Mouse (Mus musculus): ENCODE data around the gene Cytip. TPM values are rescaled to one million over a fixed set of nuclear protein-coding genes. Genes with fewer than 3 reads are reported as not detected.
A peak's percentile ranks its signal among the peaks of the same experiment; 100 is the strongest.

Gene Cytip
- 6.3 and 8.7 TPM in 2 replicates for polyA plus RNA-seq (2012; rRNA removed)

- Histone ChIP-seq H3K27ac (ENCODE audit: control insufficient read depth, insufficient read depth, low read depth, low read length) (no peak within 1 kb of the TSS), H3K4me1 (ENCODE audit: control insufficient read depth, insufficient read depth, low read length) (no peaks in the 10 kb centered on the region), H3K36me3 (ENCODE audit: control insufficient read depth, insufficient read depth, low read length) (no peaks in the 10 kb centered on the region), H3K4me3 (ENCODE audit: control insufficient read depth, low read depth, low read length) (no peak within 1 kb of the TSS), H3K27me3 (ENCODE audit: control insufficient read depth, insufficient read depth, low read length) (no peaks in the 10 kb centered on the region)
- no peak for TF ChIP-seq POLR2A (IDR thresholded peaks at IDR 0.05; ENCODE audit: control insufficient read depth, low read depth, low read length)
- no peak for TF ChIP-seq CTCF (IDR thresholded peaks at IDR 0.05; ENCODE audit: control insufficient read depth, insufficient read depth, insufficient replicate concordance, low read depth, low read length)
Measured at GRCm38 (mm10) chr2:58195346-58195745, at the start of gene Cytip. TSS of gene Cytip (minus strand) at chr2:58195532.

DNA sequence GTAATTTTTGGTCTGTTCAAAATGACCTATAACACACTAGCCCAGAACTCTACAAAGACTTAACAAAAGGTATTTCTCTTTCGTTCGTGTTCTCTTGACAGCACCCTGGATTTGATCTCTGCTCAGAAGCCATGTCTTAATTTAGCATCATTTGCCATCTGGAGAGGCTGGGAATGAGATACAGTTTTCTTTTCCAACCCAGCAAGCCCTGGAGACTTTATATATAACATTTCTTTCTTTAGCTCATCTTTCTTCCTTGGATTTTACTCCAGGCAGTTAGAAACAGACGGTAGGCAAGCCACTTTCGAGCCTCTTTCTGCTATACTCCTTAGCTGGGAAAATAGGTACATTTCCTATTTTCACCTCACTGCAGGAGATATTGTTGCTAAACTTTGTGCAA lies 45.3 kb upstream of the Cytip start:
- Histone ChIP-seq H3K4me1 (ENCODE audit: control insufficient read depth, insufficient read depth, low read length) (no peaks in the 10 kb centered on the region), H3K27me3 (ENCODE audit: control insufficient read depth, insufficient read depth, low read length) (no peaks in the 10 kb centered on the region), H3K27ac (ENCODE audit: control insufficient read depth, insufficient read depth, low read depth, low read length) (no peak overlapping the region), H3K36me3 (ENCODE audit: control insufficient read depth, insufficient read depth, low read length) (no peaks in the 10 kb centered on the region), H3K4me3 (ENCODE audit: control insufficient read depth, low read depth, low read length) (no peak overlapping the region)
- TF ChIP-seq CTCF (IDR thresholded peaks at IDR 0.05; ENCODE audit: control insufficient read depth, insufficient read depth, insufficient replicate concordance, low read depth, low read length) (no peak), POLR2A (IDR thresholded peaks at IDR 0.05; ENCODE audit: control insufficient read depth, low read depth, low read length) (no peak)

- TF ChIP-seq CTCF (IDR thresholded peaks at IDR 0.05; ENCODE audit: control insufficient read depth, insufficient read depth, insufficient replicate concordance, low read depth, low read length): no peak
- TF ChIP-seq POLR2A (IDR thresholded peaks at IDR 0.05; ENCODE audit: control insufficient read depth, low read depth, low read length): no peak
- Histone ChIP-seq H3K27me3 (ENCODE audit: control insufficient read depth, insufficient read depth, low read length) (no peaks in the 10 kb centered on the region), H3K4me1 (ENCODE audit: control insufficient read depth, insufficient read depth, low read length) (no peaks in the 10 kb centered on the region), H3K4me3 (ENCODE audit: control insufficient read depth, low read depth, low read length) (no peak overlapping the region), H3K36me3 (ENCODE audit: control insufficient read depth, insufficient read depth, low read length) (no peaks in the 10 kb centered on the region), H3K27ac (ENCODE audit: control insufficient read depth, insufficient read depth, low read depth, low read length) (no peak overlapping the region)
Measured at GRCm38 (mm10) chr2:58237487-58237886, 42.2 kb upstream of the Cytip start.

DNA sequence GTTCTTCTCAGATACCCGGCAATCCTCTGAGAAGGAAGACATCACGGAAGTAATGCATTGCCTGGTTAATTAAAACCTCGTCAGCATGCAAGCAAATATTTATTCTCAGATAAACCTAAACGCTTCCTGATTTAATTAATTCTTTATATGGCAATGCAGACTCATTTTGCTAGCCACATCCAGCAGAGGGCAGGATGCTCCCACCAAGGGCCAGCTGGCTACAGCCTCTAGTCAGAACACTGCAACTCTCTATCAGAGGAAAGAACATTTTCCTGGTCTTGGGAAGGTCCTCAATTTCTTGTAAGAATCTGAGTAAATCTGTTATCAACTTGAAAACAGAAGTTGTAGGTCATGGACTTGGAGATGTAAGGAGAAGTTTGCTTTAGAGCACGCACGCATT lies 4.1 kb upstream of the Cytip start:
- no peaks in the 10 kb centered on the region for H3K4me1 ChIP-seq (ENCODE audit: control insufficient read depth, insufficient read depth, low read length)
- no peak for TF ChIP-seq POLR2A (IDR thresholded peaks at IDR 0.05; ENCODE audit: control insufficient read depth, low read depth, low read length)
- peak; percentile 39; the same call in 1 of the 2 replicates for TF ChIP-seq CTCF (IDR thresholded peaks at IDR 0.05; ENCODE audit: control insufficient read depth, insufficient read depth, insufficient replicate concordance, low read depth, low read length)
- H3K27ac ChIP-seq (ENCODE audit: control insufficient read depth, insufficient read depth, low read depth, low read length): no peak overlapping the region
- H3K36me3 ChIP-seq (ENCODE audit: control insufficient read depth, insufficient read depth, low read length): no peaks in the 10 kb centered on the region
- H3K27me3 ChIP-seq (ENCODE audit: control insufficient read depth, insufficient read depth, low read length): no peaks in the 10 kb centered on the region
- no peak overlapping the region for H3K4me3 ChIP-seq (ENCODE audit: control insufficient read depth, low read depth, low read length)

- Histone ChIP-seq H3K27me3 (ENCODE audit: control insufficient read depth, insufficient read depth, low read length) (no peaks in the 10 kb centered on the region), H3K4me1 (ENCODE audit: control insufficient read depth, insufficient read depth, low read length) (no peaks in the 10 kb centered on the region), H3K27ac (ENCODE audit: control insufficient read depth, insufficient read depth, low read depth, low read length) (no peak overlapping the region), H3K4me3 (ENCODE audit: control insufficient read depth, low read depth, low read length) (no peak overlapping the region), H3K36me3 (ENCODE audit: control insufficient read depth, insufficient read depth, low read length) (no peaks in the 10 kb centered on the region)
- TF ChIP-seq POLR2A (IDR thresholded peaks at IDR 0.05; ENCODE audit: control insufficient read depth, low read depth, low read length): no peak
- TF ChIP-seq CTCF (IDR thresholded peaks at IDR 0.05; ENCODE audit: control insufficient read depth, insufficient read depth, insufficient replicate concordance, low read depth, low read length): no peak
Measured at GRCm38 (mm10) chr2:58196880-58197279, 1.5 kb upstream of the Cytip start.

DNA sequence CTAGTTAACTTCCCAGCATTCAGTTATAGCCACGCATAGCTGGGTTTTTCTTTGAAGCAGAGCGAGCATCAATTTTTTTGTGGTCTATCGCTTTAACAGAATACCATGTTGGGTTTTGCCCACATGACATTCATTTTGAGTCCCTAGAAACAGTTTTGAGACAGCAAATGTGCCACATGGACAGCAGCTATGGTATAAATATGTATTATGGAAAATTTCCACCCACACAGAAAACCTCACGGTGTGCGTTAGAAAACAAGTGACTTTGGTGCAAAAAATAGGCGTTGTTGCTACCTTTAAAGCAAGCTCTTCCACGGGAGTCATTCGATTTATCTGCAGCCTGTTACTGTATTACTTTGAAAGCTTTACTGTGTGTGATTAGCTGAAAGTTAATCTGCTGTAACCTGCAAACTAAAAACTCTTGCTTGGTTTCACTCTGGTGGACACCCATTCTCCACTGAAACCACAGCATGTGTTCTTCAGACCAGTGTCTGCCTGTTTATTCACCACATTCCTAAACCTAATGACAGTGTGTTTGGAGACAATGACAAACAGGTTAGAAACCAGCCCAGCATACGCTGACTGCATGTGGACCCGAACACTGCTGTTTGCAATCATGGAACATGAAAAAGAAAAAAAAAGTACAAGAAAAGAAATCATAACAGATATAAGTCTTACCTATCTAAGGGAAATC lies 763 bp downstream of the Cytip start:
- TF ChIP-seq POLR2A (IDR thresholded peaks at IDR 0.05; ENCODE audit: control insufficient read depth, low read depth, low read length): no peak
- no peak for TF ChIP-seq CTCF (IDR thresholded peaks at IDR 0.05; ENCODE audit: control insufficient read depth, insufficient read depth, insufficient replicate concordance, low read depth, low read length)
- no peaks in the 10 kb centered on the region for H3K4me1 ChIP-seq (ENCODE audit: control insufficient read depth, insufficient read depth, low read length)
- no peak overlapping the region for H3K4me3 ChIP-seq (ENCODE audit: control insufficient read depth, low read depth, low read length)
- H3K27ac ChIP-seq (ENCODE audit: control insufficient read depth, insufficient read depth, low read depth, low read length): no peak overlapping the region
- H3K36me3 ChIP-seq (ENCODE audit: control insufficient read depth, insufficient read depth, low read length): no peaks in the 10 kb centered on the region
- no peaks in the 10 kb centered on the region for H3K27me3 ChIP-seq (ENCODE audit: control insufficient read depth, insufficient read depth, low read length)

DNA sequence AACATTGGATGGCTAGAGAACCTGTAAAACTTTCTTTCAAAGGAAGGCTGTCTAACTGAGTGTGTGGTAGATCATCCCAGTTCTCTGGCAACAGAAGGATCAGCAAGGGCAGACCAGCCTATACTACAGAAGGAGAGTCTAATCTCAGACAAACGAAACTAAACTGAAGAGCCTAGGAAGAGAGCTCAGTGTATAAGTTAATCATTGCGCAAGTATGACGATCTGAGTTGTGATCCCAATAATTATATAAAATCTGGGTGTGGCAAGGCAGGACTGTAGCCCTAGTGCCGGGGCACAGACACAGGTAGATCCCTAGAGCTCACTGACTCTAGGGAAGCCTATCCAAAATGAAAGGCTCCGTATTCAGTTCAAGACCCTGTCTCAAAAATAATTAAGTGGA lies 3.2 kb downstream of the Cytip start:
- Histone ChIP-seq H3K36me3 (ENCODE audit: control insufficient read depth, insufficient read depth, low read length) (no peaks in the 10 kb centered on the region), H3K4me1 (ENCODE audit: control insufficient read depth, insufficient read depth, low read length) (no peaks in the 10 kb centered on the region), H3K27ac (ENCODE audit: control insufficient read depth, insufficient read depth, low read depth, low read length) (no peak overlapping the region), H3K27me3 (ENCODE audit: control insufficient read depth, insufficient read depth, low read length) (no peaks in the 10 kb centered on the region), H3K4me3 (ENCODE audit: control insufficient read depth, low read depth, low read length) (no peak overlapping the region)
- TF ChIP-seq CTCF (IDR thresholded peaks at IDR 0.05; ENCODE audit: control insufficient read depth, insufficient read depth, insufficient replicate concordance, low read depth, low read length): no peak
- no peak for TF ChIP-seq POLR2A (IDR thresholded peaks at IDR 0.05; ENCODE audit: control insufficient read depth, low read depth, low read length)
